Mouse (Mus musculus): ENCODE results near the gene Shisa4. TPM values are rescaled to one million over a fixed set of nuclear protein-coding genes. Genes with fewer than 3 reads are reported as not detected.
"Not testable (repeated sequence)": the region's sequence is repeated elsewhere in the genome, so short reads cannot be mapped to it uniquely, and the experiment has no call there.

Shisa4 gene
- polyA plus RNA-seq, 1 experiment from 2014 or later = 19.2 TPM

DNA sequence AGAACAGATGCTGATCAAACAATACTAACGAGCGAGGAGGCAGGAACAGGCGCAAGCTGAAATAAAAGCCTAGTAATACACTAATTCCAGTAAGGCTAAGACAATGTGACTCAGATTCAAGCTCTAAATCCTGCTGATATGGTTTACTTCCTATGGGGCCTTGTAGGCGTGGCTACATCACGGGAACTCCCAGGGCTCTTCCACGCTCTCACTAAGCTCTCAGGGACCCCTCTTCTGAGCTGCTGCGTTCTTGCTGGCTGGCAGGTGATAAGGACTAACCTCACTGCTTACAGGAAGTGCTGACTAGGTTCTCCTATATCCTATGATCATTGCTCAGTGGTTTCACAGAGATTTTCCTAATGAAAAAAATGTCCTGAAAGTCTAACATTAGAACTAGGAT, 30.3 kb upstream of the Shisa4 start:
- Histone ChIP-seq H3K4me3 (ENCODE audit: low read depth, low read length) (no peak overlapping the region), H3K4me1 (ENCODE audit: insufficient read depth, low read depth, low read length) (no peaks in the 10 kb centered on the region), H3K27ac (ENCODE audit: low read length) (no peak overlapping the region), H3K9ac (replicated peaks; ENCODE audit: low read depth) (no peak overlapping the region), H3K36me3 (ENCODE audit: insufficient read depth, low read length) (peaks cover 28% of the 10 kb centered on the region; the same call in 1 of the 2 replicates), H3K9me3 (ENCODE audit: low read length) (no peaks in the 10 kb centered on the region), H3K27me3 (replicated peaks; ENCODE audit: insufficient read depth, low read length) (no peaks in the 10 kb centered on the region), H3K4me2 (replicated peaks; ENCODE audit: low read depth, low read length) (no peak overlapping the region)
- TF ChIP-seq CTCF (IDR thresholded peaks at IDR 0.05) = no peak
- TF ChIP-seq EP300 (IDR thresholded peaks at IDR 0.05) = no peak
- no peak for ATAC-seq
- DNase-seq (ENCODE audit: low spot score) = no peak
- 76% methylated on average over 7 of the region's 7 CpGs for WGBS

DNA sequence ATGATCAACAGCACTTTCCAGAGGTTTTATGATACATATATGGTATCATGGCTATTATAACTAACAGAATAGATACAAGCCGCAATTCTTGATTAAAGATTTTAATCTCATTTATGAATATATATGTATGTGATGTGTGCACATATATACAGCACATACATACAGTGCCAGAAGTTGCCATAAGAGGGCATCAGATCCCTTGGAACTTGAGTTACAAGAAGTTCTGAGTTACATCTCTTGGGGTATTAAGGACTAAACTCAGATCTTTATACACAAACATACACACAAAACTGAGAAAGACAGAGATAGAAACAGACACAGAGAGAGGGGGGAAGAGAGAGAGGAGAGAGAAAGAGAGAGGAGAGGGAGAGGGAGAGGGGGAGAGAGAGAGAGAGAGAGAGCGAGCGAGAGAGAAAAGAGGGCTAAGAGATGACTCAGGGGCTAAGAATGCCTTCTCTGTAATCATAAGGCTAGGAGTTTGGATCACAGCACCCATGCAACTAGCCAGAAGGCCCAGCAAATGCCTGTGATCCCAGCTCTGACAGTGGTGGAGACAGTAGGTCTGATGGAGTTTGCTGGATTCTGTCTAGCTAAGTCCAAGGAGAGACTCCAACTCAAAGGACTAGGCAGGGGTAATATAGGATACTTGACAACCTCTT, 26.5 kb upstream of the Shisa4 start:
- H3K4me2 ChIP-seq (replicated peaks; ENCODE audit: low read depth, low read length) = no peak overlapping the region
- ATAC-seq = no peak
- no peak for TF ChIP-seq EP300 (IDR thresholded peaks at IDR 0.05)
- TF ChIP-seq CTCF (IDR thresholded peaks at IDR 0.05) = peak; percentile 44
- H3K9ac ChIP-seq (replicated peaks; ENCODE audit: low read depth) = no peak overlapping the region
- DNase-seq (ENCODE audit: low spot score) = peak; percentile 21
- no peaks in the 10 kb centered on the region for H3K9me3 ChIP-seq (ENCODE audit: low read length)
- no peaks in the 10 kb centered on the region for H3K27me3 ChIP-seq (replicated peaks; ENCODE audit: insufficient read depth, low read length)
- WGBS = 93% methylated on average over 3 of the region's 3 CpGs
- H3K4me3 ChIP-seq (ENCODE audit: low read depth, low read length) = no peak overlapping the region
- H3K4me1 ChIP-seq (ENCODE audit: insufficient read depth, low read depth, low read length) = no peaks in the 10 kb centered on the region
- no peak overlapping the region for H3K27ac ChIP-seq (ENCODE audit: low read length)
- H3K36me3 ChIP-seq (ENCODE audit: insufficient read depth, low read length) = peaks cover 33% of the 10 kb centered on the region; the same call in 1 of the 2 replicates

DNA sequence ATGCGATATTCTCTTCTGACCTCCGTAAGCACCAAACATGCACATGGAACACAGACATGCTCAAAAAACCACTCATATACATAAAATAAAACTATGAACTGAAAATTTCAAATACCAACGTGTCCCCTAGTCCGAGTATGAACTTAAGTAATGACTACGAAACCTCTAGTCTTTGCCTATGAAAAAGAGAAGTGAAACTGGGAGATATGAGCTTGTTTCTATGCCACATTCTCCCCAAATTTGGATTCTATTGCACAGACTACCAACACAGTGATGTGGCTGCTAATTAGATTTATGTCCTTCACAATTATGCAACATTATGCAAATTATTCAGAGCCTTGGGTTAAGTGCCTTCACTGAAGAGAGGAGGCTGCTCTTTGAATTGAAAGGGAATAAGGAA, 24.4 kb upstream of the Shisa4 start:
- no peak overlapping the region for H3K27ac ChIP-seq (ENCODE audit: low read length)
- ATAC-seq = no peak
- H3K4me2 ChIP-seq (replicated peaks; ENCODE audit: low read depth, low read length) = no peak overlapping the region
- H3K9ac ChIP-seq (replicated peaks; ENCODE audit: low read depth) = no peak overlapping the region
- TF ChIP-seq CTCF (IDR thresholded peaks at IDR 0.05) = no peak
- no peak for TF ChIP-seq EP300 (IDR thresholded peaks at IDR 0.05)
- no peaks in the 10 kb centered on the region for H3K9me3 ChIP-seq (ENCODE audit: low read length)
- no peak for DNase-seq (ENCODE audit: low spot score)
- no peak overlapping the region for H3K4me3 ChIP-seq (ENCODE audit: low read depth, low read length)
- H3K27me3 ChIP-seq (replicated peaks; ENCODE audit: insufficient read depth, low read length) = no peaks in the 10 kb centered on the region
- H3K4me1 ChIP-seq (ENCODE audit: insufficient read depth, low read depth, low read length) = no peaks in the 10 kb centered on the region
- WGBS = 93% methylated on average over 5 of the region's 5 CpGs
- peaks cover 22% of the 10 kb centered on the region; the same call in 1 of the 2 replicates for H3K36me3 ChIP-seq (ENCODE audit: insufficient read depth, low read length)

DNA sequence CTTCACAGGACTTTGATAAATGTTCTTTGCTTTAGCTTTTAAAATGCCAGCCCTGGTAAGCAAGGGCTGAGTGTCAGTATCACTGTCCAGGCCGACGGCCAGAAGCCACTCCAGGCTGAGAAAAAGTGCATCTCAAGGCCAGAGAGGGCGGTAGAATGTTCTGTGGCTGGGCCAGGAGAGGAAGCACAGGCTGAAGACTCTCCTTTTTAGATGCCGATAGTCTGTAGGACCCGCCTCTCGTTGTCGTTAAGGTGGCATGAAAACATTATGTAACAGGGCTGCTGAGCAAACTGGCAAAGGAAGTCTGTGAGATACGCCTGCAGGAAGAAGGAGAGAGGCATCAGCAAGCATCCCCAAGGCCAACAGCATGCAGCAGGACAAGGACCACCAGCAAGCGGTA, 10.1 kb upstream of the Shisa4 start:
- H3K27me3 ChIP-seq (replicated peaks; ENCODE audit: insufficient read depth, low read length) = no peaks in the 10 kb centered on the region
- no peak overlapping the region for H3K4me2 ChIP-seq (replicated peaks; ENCODE audit: low read depth, low read length)
- WGBS = 86% methylated on average over 9 of the region's 9 CpGs

DNA sequence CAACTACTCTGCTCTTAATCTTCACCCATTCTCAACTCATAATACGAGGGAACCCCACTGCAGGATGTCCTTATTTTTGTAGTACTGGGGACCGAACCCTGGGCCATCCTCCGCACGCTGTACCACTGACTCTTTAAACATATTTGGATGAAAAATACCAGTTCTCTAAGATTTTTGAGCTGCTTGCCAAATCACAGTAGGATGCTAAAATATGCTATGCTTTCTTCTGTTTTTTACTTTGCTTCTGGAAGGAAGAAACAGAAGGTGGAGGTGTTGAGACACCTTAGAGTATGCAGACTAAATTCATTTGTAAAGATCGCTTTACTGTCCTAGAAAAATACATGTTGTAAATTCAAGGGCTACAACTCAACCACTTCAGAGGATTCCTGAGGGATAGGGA, 9.1 kb upstream of the Shisa4 start:
- no peak overlapping the region for H3K9ac ChIP-seq (replicated peaks; ENCODE audit: low read depth)
- DNase-seq (ENCODE audit: low spot score) = no peak
- H3K4me3 ChIP-seq (ENCODE audit: low read depth, low read length) = no peak overlapping the region
- peaks cover 36% of the 10 kb centered on the region; the same call in 1 of the 2 replicates for H3K36me3 ChIP-seq (ENCODE audit: insufficient read depth, low read length)
- no peaks in the 10 kb centered on the region for H3K4me1 ChIP-seq (ENCODE audit: insufficient read depth, low read depth, low read length)
- no peaks in the 10 kb centered on the region for H3K27me3 ChIP-seq (replicated peaks; ENCODE audit: insufficient read depth, low read length)
- no peak for TF ChIP-seq EP300 (IDR thresholded peaks at IDR 0.05)
- TF ChIP-seq CTCF (IDR thresholded peaks at IDR 0.05) = no peak
- H3K27ac ChIP-seq (ENCODE audit: low read length) = no peak overlapping the region
- ATAC-seq = no peak
- H3K4me2 ChIP-seq (replicated peaks; ENCODE audit: low read depth, low read length) = no peak overlapping the region
- H3K9me3 ChIP-seq (ENCODE audit: low read length) = no peaks in the 10 kb centered on the region
- 96% methylated on average over 5 of the region's 5 CpGs for WGBS

More for the DNA sequence above, 10.1 kb upstream of the Shisa4 start:
- Histone ChIP-seq H3K9ac (replicated peaks; ENCODE audit: low read depth) (no peak overlapping the region), H3K4me1 (ENCODE audit: insufficient read depth, low read depth, low read length) (no peaks in the 10 kb centered on the region), H3K36me3 (ENCODE audit: insufficient read depth, low read length) (peaks cover 42% of the 10 kb centered on the region; the same call in 1 of the 2 replicates), H3K27ac (ENCODE audit: low read length) (no peak overlapping the region), H3K4me3 (ENCODE audit: low read depth, low read length) (no peak overlapping the region), H3K9me3 (ENCODE audit: low read length) (no peaks in the 10 kb centered on the region)
- ATAC-seq (no peak), DNase-seq (ENCODE audit: low spot score) (no peak)
- no peak for TF ChIP-seq CTCF (IDR thresholded peaks at IDR 0.05)
- no peak for TF ChIP-seq EP300 (IDR thresholded peaks at IDR 0.05)

DNA sequence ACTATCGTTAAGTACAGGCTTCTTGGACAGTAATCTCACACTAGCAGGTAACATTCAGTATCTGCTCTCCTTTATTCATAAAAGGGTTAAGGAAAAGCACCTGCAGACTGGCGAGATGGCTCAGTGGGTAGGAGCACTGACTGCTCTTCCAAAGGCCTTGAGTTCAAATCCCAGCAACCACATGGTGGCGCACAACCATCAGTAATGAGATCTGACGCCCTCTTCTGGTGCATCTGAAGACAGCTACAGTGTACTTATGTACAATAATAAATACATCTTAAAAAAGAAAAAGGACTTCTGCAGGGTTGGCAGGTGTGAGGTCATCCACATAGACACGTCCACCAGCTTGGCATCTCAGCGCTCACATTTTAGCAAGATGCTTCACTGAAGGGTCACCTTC, 6.5 kb upstream of the Shisa4 start:
- WGBS = 60% methylated on average over 6 of the region's 6 CpGs

More for the DNA sequence above, 6.5 kb upstream of the Shisa4 start:
- not testable (repeated sequence) for H3K27ac ChIP-seq (ENCODE audit: low read length); H3K9me3 ChIP-seq (ENCODE audit: low read length); H3K4me3 ChIP-seq (ENCODE audit: low read depth, low read length); DNase-seq (ENCODE audit: low spot score); ATAC-seq; H3K27me3 ChIP-seq (replicated peaks; ENCODE audit: insufficient read depth, low read length); H3K9ac ChIP-seq (replicated peaks; ENCODE audit: low read depth); H3K4me2 ChIP-seq (replicated peaks; ENCODE audit: low read depth, low read length); H3K4me1 ChIP-seq (ENCODE audit: insufficient read depth, low read depth, low read length)
- peaks cover 17% of the 10 kb centered on the region; the same call in 1 of the 2 replicates for H3K36me3 ChIP-seq (ENCODE audit: insufficient read depth, low read length)
- peak; percentile 60 for TF ChIP-seq CTCF (IDR thresholded peaks at IDR 0.05)

Data from lung, postnatal 0 days (tissue).